In the genomic region with DNA sequence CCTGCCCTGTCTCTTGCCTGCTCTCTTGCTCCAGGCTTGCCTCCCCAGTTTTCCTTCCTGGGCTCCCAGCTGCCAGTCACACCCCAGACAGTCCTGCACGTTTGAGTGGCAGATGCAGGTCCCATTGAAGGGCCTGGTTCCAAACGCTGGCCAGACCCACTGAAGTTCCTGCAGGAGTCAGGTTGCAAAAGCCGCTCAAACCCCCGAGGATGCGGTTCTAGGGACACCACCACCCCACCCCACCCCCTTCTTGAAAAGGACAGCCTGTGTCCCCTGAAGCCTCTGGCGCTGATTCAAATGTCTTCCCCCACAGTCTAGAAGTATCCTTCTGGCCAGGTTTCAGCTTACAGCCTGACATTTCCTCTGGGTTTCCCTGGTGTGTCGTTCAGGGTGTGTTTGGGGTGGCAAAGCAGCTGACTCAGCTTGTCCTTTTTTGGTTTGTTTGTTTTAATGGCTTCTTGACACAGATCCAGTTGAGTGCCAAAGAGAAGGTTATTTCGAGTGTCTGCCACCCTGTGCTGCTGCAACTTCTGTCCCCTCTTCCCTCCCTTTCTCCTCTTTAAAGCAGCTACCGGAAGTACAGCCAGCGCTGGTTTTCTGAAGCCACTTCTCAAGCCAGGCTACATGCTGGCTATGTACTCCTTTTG, we compare ENCODE assay signal across 8 mouse cellular contexts.
DNase-seq lines count a peak whose midpoint lies in the region; ATAC-seq lines count a peak whose summit lies in the region.

No protein-coding gene starts in this region.

- ATAC-seq in hindbrain, embryonic 13.5 days (ENCODE audit: low FRiP score), result no peak
- peak; percentile 66; the same call in 1 of the 2 replicates for ATAC-seq in kidney, embryonic 14.5 days (ENCODE audit: low FRiP score, low TSS enrichment)
- no peak for ATAC-seq in liver, embryonic 11.5 days (replicated peaks; ENCODE audit: low FRiP score)

- DNase-seq in hindbrain, embryonic 10.5 days (ENCODE audit: low spot score), result peak; percentile 48
- DNase-seq in R1 (ENCODE audit: low read depth, low spot score), result peak; percentile 18
- peak; percentile 35 to 42 for DNase-seq in gastrocnemius, postnatal 36 days
- peak; percentile 74 for DNase-seq in skeletal muscle tissue, adult 2 months (ENCODE audit: low read depth, low spot score)
- DNase-seq in left cerebral cortex, adult 11 months (ENCODE audit: low spot score), result no peak
- no peak for DNase-seq in liver, embryonic 11.5 days (ENCODE audit: low spot score)

- no peak overlapping the region for H3K9ac ChIP-seq in hindbrain, embryonic 13.5 days
- H3K9ac ChIP-seq in kidney, embryonic 14.5 days (ENCODE audit: low read depth, low read length), result no peak overlapping the region
- H3K9ac ChIP-seq in liver, embryonic 11.5 days (ENCODE audit: low read depth, low read length), result no peak overlapping the region

- 0 out of 2 replicates have a peak overlapping the region, but pooled peaks have one; percentile 7 for H3K4me3 ChIP-seq in hindbrain, embryonic 10.5 days
- no peak overlapping the region for H3K4me3 ChIP-seq in hindbrain, embryonic 13.5 days
- H3K4me3 ChIP-seq in kidney, embryonic 14.5 days (ENCODE audit: low read length), result no peak overlapping the region; the same call in 1 of the 2 replicates
- H3K4me3 ChIP-seq in liver, embryonic 11.5 days (ENCODE audit: low read depth, low read length), result no peak overlapping the region

- no peaks in the 10 kb centered on the region for H3K9me3 ChIP-seq in hindbrain, embryonic 10.5 days
- no peaks in the 10 kb centered on the region for H3K9me3 ChIP-seq in hindbrain, embryonic 13.5 days
- no peaks in the 10 kb centered on the region for H3K9me3 ChIP-seq in kidney, embryonic 14.5 days (ENCODE audit: control insufficient read depth, low read length)
- H3K9me3 ChIP-seq in liver, embryonic 11.5 days (ENCODE audit: control insufficient read depth, low read length), result no peaks in the 10 kb centered on the region

- no peaks in the 10 kb centered on the region for H3K36me3 ChIP-seq in hindbrain, embryonic 10.5 days
- no peaks in the 10 kb centered on the region for H3K36me3 ChIP-seq in hindbrain, embryonic 13.5 days
- H3K36me3 ChIP-seq in kidney, embryonic 14.5 days (ENCODE audit: control insufficient read depth, insufficient read depth, low read length), result no peaks in the 10 kb centered on the region
- no peaks in the 10 kb centered on the region for H3K36me3 ChIP-seq in liver, embryonic 11.5 days (ENCODE audit: control insufficient read depth, insufficient read depth, low read length)

- 5% methylated on average over 10 of the region's 10 CpGs for WGBS in hindbrain, embryonic 10.5 days
- 17% methylated on average over 10 of the region's 10 CpGs for WGBS in hindbrain, embryonic 13.5 days
- 1% methylated on average over 10 of the region's 10 CpGs for WGBS in kidney, embryonic 14.5 days
- 22% methylated on average over 10 of the region's 10 CpGs for WGBS in liver, embryonic 11.5 days

- no peak overlapping the region for H3K4me2 ChIP-seq in hindbrain, embryonic 13.5 days
- H3K4me2 ChIP-seq in kidney, embryonic 14.5 days (replicated peaks; ENCODE audit: low read depth, low read length), result peak overlapping the region; percentile 12
- H3K4me2 ChIP-seq in liver, embryonic 11.5 days, result no peak overlapping the region

- H3K4me1 ChIP-seq in hindbrain, embryonic 10.5 days (replicated peaks), result peaks cover 15% of the 10 kb centered on the region
- H3K4me1 ChIP-seq in hindbrain, embryonic 13.5 days (replicated peaks), result peaks cover 9% of the 10 kb centered on the region
- peaks cover 6% of the 10 kb centered on the region; the same call in 1 of the 2 replicates for H3K4me1 ChIP-seq in kidney, embryonic 14.5 days (ENCODE audit: control insufficient read depth, insufficient read depth, low read length)
- no peaks in the 10 kb centered on the region for H3K4me1 ChIP-seq in liver, embryonic 11.5 days (replicated peaks; ENCODE audit: control insufficient read depth, insufficient read depth, low read length)

- intact Hi-C loops in gastrocnemius, postnatal 36 days (cut with DNase I), result loop anchor here (10.0 kb wide), 1 partner anchor 326 kb away; a partner anchor contains a TSS

- H3K27me3 ChIP-seq in hindbrain, embryonic 10.5 days (ENCODE audit: insufficient read depth, poor library complexity, severe bottlenecking), result no peaks in the 10 kb centered on the region
- 0 out of 2 replicates have a peak, but pooled peaks cover 3% of the 10 kb centered on the region for H3K27me3 ChIP-seq in hindbrain, embryonic 13.5 days
- H3K27me3 ChIP-seq in kidney, embryonic 14.5 days (ENCODE audit: control insufficient read depth, insufficient read depth, low read length), result no peaks in the 10 kb centered on the region
- H3K27me3 ChIP-seq in liver, embryonic 11.5 days (replicated peaks; ENCODE audit: control insufficient read depth, insufficient read depth, low read length), result no peaks in the 10 kb centered on the region

- peak overlapping the region; percentile 68 for H3K27ac ChIP-seq in hindbrain, embryonic 10.5 days
- H3K27ac ChIP-seq in hindbrain, embryonic 13.5 days, result no peak overlapping the region
- no peak overlapping the region for H3K27ac ChIP-seq in kidney, embryonic 14.5 days (ENCODE audit: low read depth, low read length)
- H3K27ac ChIP-seq in liver, embryonic 11.5 days (ENCODE audit: low read depth, low read length), result no peak overlapping the region

Comparison
In these comparisons a context has a peak if more than half of its experiments do, and no peak if none do; other contexts are left out.
1. DNase-seq: peak in hindbrain, embryonic 10.5 days (single experiment), R1 (single experiment), gastrocnemius, postnatal 36 days (2 of 2) and skeletal muscle tissue, adult 2 months (single experiment); none in left cerebral cortex, adult 11 months (single experiment) and liver, embryonic 11.5 days (single experiment).